ENCODE assay signal across 8 mouse cellular contexts in the genomic region with DNA sequence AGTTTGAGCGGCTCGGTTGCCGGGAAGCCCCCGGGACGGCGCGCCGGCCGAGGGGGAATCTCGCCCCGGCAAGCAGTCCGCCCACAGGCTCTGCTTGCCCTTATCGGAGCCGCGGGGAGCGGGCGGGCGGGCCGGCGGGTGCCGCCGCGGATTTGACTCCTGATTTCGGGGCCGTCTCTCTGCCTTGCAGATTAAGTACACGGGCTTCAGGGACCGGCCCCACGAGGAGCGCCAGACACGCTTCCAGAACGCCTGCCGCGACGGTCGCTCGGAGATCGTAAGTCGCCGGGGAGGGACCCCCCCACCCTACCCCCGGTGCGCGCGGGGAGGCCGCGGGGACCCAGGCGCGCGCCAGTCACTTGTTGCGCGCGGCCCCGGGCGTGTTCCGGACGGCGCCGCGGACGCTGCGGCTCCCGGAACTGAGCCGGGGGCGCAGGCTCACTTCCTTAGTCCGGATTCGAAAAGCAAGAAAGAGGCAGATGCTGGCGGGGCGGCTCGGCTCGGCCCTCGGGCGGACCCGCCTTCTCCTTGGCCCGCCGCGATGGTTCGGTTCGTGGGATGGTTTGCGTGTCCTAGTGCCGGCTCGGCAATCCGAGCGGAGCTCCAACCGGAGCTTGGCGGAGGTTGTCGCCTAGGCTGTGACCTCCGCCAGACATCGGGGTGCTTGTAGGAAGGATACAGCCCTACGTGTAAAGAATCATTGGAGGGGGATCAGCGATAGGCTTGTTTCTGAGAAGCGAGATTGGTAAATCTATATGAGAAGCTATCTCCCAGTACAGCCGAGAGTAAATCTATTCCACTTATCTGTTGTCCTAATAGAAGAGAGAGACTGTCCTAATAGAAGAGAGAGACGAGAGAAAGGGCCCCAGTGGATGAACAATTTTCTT. TPM values are rescaled to one million over a fixed set of nuclear protein-coding genes. Genes with fewer than 3 reads are reported as not detected.
DNase-seq lines count a peak whose midpoint lies in the region; ATAC-seq and TF ChIP-seq lines count a peak whose summit lies in the region.

No protein-coding gene starts in this region.

- H3K4me3 ChIP-seq in gastrocnemius, adult 2 months = peak overlapping the region; percentile 94
- peak overlapping the region; percentile 98 for H3K4me3 ChIP-seq in hindbrain, postnatal 0 days (ENCODE audit: low read length)

- WGBS in hindbrain, postnatal 0 days = 2% methylated on average over 81 of the region's 92 CpGs

- peak; percentile 76 for DNase-seq in Muller cell, postnatal 12 days (ENCODE audit: inconsistent ontology term)
- peak; percentile 69 to 72 for DNase-seq in cerebellum, postnatal 10 days
- peak; percentile 83 for DNase-seq in gastrocnemius, adult 2 months
- DNase-seq in hindbrain, postnatal 0 days (ENCODE audit: low spot score) = peak; percentile 73
- peak; percentile 58 to 65 for DNase-seq in left cerebral cortex, postnatal 25 days (ENCODE audit: low spot score in 2 of 2)
- DNase-seq in right cerebral cortex, postnatal 25 days = peak; percentile 71
- DNase-seq in urinary bladder, postnatal 25 days (ENCODE audit: low spot score) = peak; percentile 60

- peak overlapping the region; percentile 69 for H3K4me2 ChIP-seq in hindbrain, postnatal 0 days (ENCODE audit: low read depth, low read length)

- no peak for TF ChIP-seq CTCF in gastrocnemius, adult 2 months (IDR thresholded peaks at IDR 0.05)
- no peak for TF ChIP-seq CTCF in hindbrain, postnatal 0 days (IDR thresholded peaks at IDR 0.05; ENCODE audit: low read depth)

- no peaks in the 10 kb centered on the region for H3K9me3 ChIP-seq in hindbrain, postnatal 0 days (ENCODE audit: low read length)

- no peaks in the 10 kb centered on the region; the same call in 1 of the 2 replicates for H3K4me1 ChIP-seq in hindbrain, postnatal 0 days (ENCODE audit: insufficient read depth, low read length)

- H3K36me3 ChIP-seq in hindbrain, postnatal 0 days (ENCODE audit: insufficient read depth, low read length) = no peaks in the 10 kb centered on the region

- intact Hi-C loops in gastrocnemius, adult 2 months (cut with DNase I) = loop anchor here (5.0 kb wide), 1 partner anchor 51 kb away; no protein-coding TSS in a partner anchor
- intact Hi-C loops in left cerebral cortex, postnatal 25 days (cut with DNase I) = loop anchor here (2.0 kb wide), 2 partner anchors 19 to 53 kb away; partner anchors contain the start of gene D230025D16Rik

- H3K27me3 ChIP-seq in hindbrain, postnatal 0 days (ENCODE audit: insufficient read depth, low read length) = no peaks in the 10 kb centered on the region

- peak; percentile 49 for ATAC-seq in hindbrain, postnatal 0 days
- ATAC-seq in megakaryocyte-erythroid progenitor cell, adult 5-6 weeks (replicated peaks; ENCODE audit: low FRiP score, low TSS enrichment, poor library complexity, severe bottlenecking) = peak; percentile 14

- peak overlapping the region; percentile 97 for H3K27ac ChIP-seq in gastrocnemius, adult 2 months
- peak overlapping the region; percentile 92 for H3K27ac ChIP-seq in hindbrain, postnatal 0 days

- H3K9ac ChIP-seq in hindbrain, postnatal 0 days (replicated peaks; ENCODE audit: low read length) = peak overlapping the region; percentile 86

RNA-seq across cellular contexts. Expression of gene Cbfb, which starts 0.9 kb away (rescaled TPM):
- 10 to 100 TPM; 58.9 to 76.8 TPM for total RNA-seq in gastrocnemius, adult 2 months (2021)
- total RNA-seq in hindbrain, postnatal 0 days (2014; rRNA removed) = 45.1 and 54.3 TPM in 2 replicates
- 27.8 and 30.5 TPM in 2 replicates for polyA plus RNA-seq in hindbrain, postnatal 0 days (2015; fragmentation: Nextera tagmentation; extraction: Ambion mirVana)
- 10 to 100 TPM; 20.3 to 22.1 TPM for total RNA-seq in left cerebral cortex, postnatal 25 days (2021)
- 29.5 and 34.0 TPM in 2 replicates for total RNA-seq in megakaryocyte-erythroid progenitor cell, adult 5-6 weeks (2014; fragmentation: Nextera tagmentation)
- total RNA-seq in megakaryocyte-erythroid progenitor cell, adult 5-6 weeks (2017) = 48.2 and 98.0 TPM in 2 replicates

RNA-seq across cellular contexts. Expression of gene Ces4a, which starts 39.8 kb away (rescaled TPM):
- not detected for total RNA-seq in gastrocnemius, adult 2 months (2021)
- 0.10 TPM in 1 of 2 replicates, not detected in the other for total RNA-seq in hindbrain, postnatal 0 days (2014; rRNA removed)
- 0.16 TPM in 1 of 2 replicates, not detected in the other for polyA plus RNA-seq in hindbrain, postnatal 0 days (2015; fragmentation: Nextera tagmentation; extraction: Ambion mirVana)
- not detected for total RNA-seq in left cerebral cortex, postnatal 25 days (2021)
- total RNA-seq in megakaryocyte-erythroid progenitor cell, adult 5-6 weeks (2014; fragmentation: Nextera tagmentation) = not detected in 2 replicates
- total RNA-seq in megakaryocyte-erythroid progenitor cell, adult 5-6 weeks (2017) = not detected in 2 replicates

RNA-seq across cellular contexts. Expression of gene D230025D16Rik, which starts 53.6 kb away (rescaled TPM):
- total RNA-seq in gastrocnemius, adult 2 months (2021) = 10 to 100 TPM; 28.1 to 33.1 TPM
- 32.2 and 39.5 TPM in 2 replicates for total RNA-seq in hindbrain, postnatal 0 days (2014; rRNA removed)
- polyA plus RNA-seq in hindbrain, postnatal 0 days (2015; fragmentation: Nextera tagmentation; extraction: Ambion mirVana) = 22.1 and 23.5 TPM in 2 replicates
- total RNA-seq in left cerebral cortex, postnatal 25 days (2021) = 10 to 100 TPM; 37.6 to 38.1 TPM
- total RNA-seq in megakaryocyte-erythroid progenitor cell, adult 5-6 weeks (2014; fragmentation: Nextera tagmentation) = 22.9 and 24.2 TPM in 2 replicates
- 11.3 and 15.1 TPM in 2 replicates for total RNA-seq in megakaryocyte-erythroid progenitor cell, adult 5-6 weeks (2017)

Comparison
In these comparisons a context has a peak if more than half of its experiments do, and no peak if none do; other contexts are left out.
1. Peak in every context shown above with its lines: DNase-seq, ATAC-seq, H3K4me3 ChIP-seq and H3K27ac ChIP-seq.